Mouse (Mus musculus): ENCODE data around the gene Ctsd. TPM values are rescaled to one million over a fixed set of nuclear protein-coding genes. Genes with fewer than 3 reads are reported as not detected.
"Not testable (repeated sequence)": the region's sequence is repeated elsewhere in the genome, so short reads cannot be mapped to it uniquely, and the experiment has no call there.

The Ctsd gene
- polyA plus RNA-seq, 1 experiment from 2014 or later = 323 TPM

DNA sequence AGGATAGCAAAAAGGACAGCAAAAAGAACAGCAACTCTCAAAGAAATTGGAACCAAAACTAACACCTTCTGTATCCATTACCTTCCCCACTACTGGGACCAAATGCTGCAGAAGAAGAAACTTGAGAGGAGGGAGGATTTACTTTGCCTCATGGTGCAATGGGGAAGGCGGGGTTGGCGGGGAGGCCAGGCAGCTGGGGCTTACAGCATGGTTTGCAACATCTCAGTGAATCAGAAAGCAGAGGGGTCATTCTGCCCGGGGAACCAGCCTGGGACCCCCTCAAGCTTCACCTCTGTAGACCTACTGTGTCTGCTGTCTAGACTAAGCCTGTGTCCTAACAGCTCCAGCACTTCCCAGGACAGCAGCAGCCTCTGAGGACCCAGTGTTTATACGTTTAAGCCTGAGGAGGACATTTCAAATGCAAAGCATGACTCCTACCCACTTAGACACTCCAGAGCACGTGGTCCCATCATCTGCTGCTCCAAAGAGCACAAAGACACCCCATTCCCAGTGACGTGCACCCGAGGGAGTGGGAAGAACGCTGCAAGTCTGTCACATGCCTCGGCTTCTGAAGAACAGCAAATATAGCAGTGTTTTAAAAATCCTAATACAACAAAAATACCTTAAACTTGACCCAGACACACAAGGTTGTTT, 38.4 kb downstream of the Ctsd start:
- no peaks in the 10 kb centered on the region for H3K36me3 ChIP-seq
- WGBS = 28% methylated on average over 9 of the region's 9 CpGs
- H3K27ac ChIP-seq = peak overlapping the region; percentile 31; the same call in 1 of the 2 replicates
- H3K4me3 ChIP-seq (replicated peaks) = no peak overlapping the region
- no peak overlapping the region for H3K9ac ChIP-seq
- no peaks in the 10 kb centered on the region for H3K27me3 ChIP-seq (replicated peaks)
- 0 out of 2 replicates have a peak overlapping the region, but pooled peaks have one; percentile 13 for H3K4me2 ChIP-seq
- no peak for ATAC-seq (ENCODE audit: insufficient read depth, low FRiP score, low read depth)
- H3K4me1 ChIP-seq = peaks cover 4% of the 10 kb centered on the region; the same call in 1 of the 2 replicates
- H3K9me3 ChIP-seq = no peaks in the 10 kb centered on the region

DNA sequence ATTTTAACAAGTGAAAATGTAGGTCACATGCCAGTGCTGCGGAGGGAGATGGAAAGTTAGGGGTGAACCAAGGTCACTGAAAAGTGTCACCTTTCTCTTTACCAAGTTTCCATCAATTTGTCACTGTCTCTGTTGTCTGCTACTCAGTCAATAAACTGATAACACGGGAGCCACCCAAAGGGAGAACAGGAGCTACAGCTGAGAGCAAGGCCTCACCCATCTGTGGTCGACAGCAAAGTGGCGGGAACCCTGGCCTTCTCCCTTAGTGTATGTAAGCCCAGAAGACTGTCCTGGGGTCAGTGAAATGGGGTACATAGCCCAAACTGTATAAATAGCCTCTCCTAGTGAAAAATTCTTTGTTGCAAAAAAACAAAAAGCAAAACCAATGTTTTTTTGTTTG, 40.3 kb downstream of the Ctsd start:
- H3K27me3 ChIP-seq (replicated peaks) = no peaks in the 10 kb centered on the region
- no peak overlapping the region for H3K27ac ChIP-seq
- no peak overlapping the region for H3K9ac ChIP-seq
- peaks cover 4% of the 10 kb centered on the region; the same call in 1 of the 2 replicates for H3K4me1 ChIP-seq
- no peak overlapping the region for H3K4me3 ChIP-seq (replicated peaks)
- H3K36me3 ChIP-seq = no peaks in the 10 kb centered on the region
- 47% methylated on average over 4 of the region's 4 CpGs for whole genome bisulfite sequencing
- no peak overlapping the region for H3K4me2 ChIP-seq
- no peaks in the 10 kb centered on the region for H3K9me3 ChIP-seq
- ATAC-seq (ENCODE audit: insufficient read depth, low FRiP score, low read depth) = no peak

DNA sequence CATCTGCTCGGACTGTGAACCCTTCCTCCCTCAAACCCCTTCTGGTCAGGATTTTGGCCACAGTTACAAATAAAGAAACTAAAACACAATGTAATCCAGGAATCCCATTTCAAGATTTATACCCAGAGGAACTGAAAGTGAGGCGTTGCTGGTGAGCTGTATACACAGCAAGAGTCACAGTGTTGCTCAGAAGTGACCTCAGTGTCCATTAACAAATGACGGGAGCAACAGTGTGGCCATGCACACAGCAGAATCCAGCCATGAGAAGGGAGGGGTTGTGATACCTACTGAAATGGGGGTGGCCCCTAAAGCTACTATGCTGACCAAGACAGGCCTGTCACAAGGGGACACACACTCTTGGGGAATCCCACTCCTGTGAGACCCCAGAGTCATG, 45.6 kb downstream of the Ctsd start:
- 49% methylated on average over 3 of the region's 3 CpGs for whole genome bisulfite sequencing
- Histone ChIP-seq H3K27ac (peak overlapping the region; percentile 65), H3K4me2 (no peak overlapping the region), H3K9me3 (no peaks in the 10 kb centered on the region), H3K9ac (no peak overlapping the region), H3K4me1 (peaks cover 6% of the 10 kb centered on the region; the same call in 1 of the 2 replicates), H3K27me3 (replicated peaks) (no peaks in the 10 kb centered on the region), H3K36me3 (no peaks in the 10 kb centered on the region), H3K4me3 (replicated peaks) (no peak overlapping the region)
- ATAC-seq (ENCODE audit: insufficient read depth, low FRiP score, low read depth) = peak; percentile 24; the same call in 1 of the 2 replicates

DNA sequence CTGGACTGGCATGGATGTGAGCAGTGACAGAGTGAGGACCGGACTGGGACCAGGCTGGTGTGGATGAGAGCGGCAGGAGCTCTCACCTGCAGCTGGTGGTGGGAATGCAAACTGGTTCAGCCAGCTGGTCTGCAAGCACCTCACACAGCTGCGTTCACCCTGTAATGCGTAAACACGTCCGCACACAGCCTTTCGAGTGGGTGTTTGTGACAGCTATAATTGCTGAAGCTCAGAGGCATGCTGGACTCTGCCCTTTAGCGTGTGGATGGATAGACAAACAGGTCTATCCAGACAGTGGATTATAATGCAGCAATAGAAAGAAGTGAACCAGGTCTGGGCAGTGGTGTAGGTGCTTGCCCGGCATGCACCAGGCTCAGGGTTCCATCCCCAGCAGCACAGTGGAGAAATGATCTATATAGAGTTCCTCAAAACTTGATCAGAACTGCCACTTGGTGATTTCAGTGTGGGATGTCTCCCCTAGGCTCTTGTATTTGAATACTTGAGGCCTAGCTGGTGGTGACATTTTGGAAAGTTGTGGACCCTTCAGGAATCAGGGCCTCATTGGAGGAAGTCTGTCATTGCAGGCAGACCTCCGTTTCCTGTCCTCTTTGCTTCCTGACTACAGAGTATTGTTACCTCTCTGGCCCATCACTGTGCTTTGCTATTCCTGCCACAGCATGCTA, 46.1 kb downstream of the Ctsd start:
- WGBS = 49% methylated on average over 10 of the region's 10 CpGs
- Histone ChIP-seq H3K9ac (no peak overlapping the region), H3K4me3 (replicated peaks) (no peak overlapping the region), H3K36me3 (no peaks in the 10 kb centered on the region), H3K27me3 (replicated peaks) (no peaks in the 10 kb centered on the region), H3K27ac (peak overlapping the region; percentile 67), H3K9me3 (no peaks in the 10 kb centered on the region), H3K4me1 (peaks cover 6% of the 10 kb centered on the region; the same call in 1 of the 2 replicates), H3K4me2 (no peak overlapping the region)
- ATAC-seq (ENCODE audit: insufficient read depth, low FRiP score, low read depth) = peak; percentile 59; the same call in 1 of the 2 replicates

DNA sequence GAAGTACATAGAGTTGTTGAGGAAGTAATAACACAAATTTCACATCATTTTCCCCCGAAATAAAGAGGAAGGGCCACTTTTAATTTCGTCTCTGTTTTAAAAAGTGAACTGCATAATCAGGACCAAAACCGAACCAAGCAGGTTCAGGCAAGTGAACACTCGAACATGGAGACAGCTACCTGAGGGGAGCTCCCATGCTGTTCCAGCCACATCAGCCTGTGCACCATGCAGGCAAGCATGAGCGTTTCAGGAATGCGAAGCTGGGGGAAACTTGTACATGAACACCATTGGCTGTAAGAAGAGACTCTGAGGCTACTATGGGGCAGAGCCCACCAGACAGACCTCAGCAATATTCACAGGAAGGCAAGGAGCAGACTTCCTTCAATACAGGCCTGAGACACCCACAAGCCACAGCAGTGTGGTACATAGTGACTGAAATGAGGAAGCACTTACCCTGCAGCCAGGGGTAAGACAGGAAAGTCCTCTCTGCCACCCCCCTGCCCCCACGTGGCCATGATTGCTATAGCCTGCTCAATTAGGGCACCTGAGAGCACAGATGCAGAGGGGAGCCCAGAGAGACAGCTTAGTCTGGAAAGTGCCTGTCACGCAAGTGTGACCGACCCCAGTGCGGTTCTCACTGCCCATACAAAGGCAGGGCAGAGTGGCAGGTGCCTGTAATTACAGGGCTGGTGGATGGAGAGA, 47.4 kb downstream of the Ctsd start:
- peaks cover 6% of the 10 kb centered on the region; the same call in 1 of the 2 replicates for H3K4me1 ChIP-seq
- H3K9me3 ChIP-seq = no peaks in the 10 kb centered on the region
- H3K36me3 ChIP-seq = no peaks in the 10 kb centered on the region
- WGBS = 55% methylated on average over 10 of the region's 10 CpGs
- H3K27ac ChIP-seq = peak overlapping the region; percentile 22; the same call in 1 of the 2 replicates
- no peak overlapping the region for H3K9ac ChIP-seq
- no peak overlapping the region; the same call in 1 of the 2 replicates for H3K4me2 ChIP-seq
- no peaks in the 10 kb centered on the region for H3K27me3 ChIP-seq (replicated peaks)
- ATAC-seq (ENCODE audit: insufficient read depth, low FRiP score, low read depth) = peak; percentile 21; the same call in 1 of the 2 replicates
- no peak overlapping the region for H3K4me3 ChIP-seq (replicated peaks)

DNA sequence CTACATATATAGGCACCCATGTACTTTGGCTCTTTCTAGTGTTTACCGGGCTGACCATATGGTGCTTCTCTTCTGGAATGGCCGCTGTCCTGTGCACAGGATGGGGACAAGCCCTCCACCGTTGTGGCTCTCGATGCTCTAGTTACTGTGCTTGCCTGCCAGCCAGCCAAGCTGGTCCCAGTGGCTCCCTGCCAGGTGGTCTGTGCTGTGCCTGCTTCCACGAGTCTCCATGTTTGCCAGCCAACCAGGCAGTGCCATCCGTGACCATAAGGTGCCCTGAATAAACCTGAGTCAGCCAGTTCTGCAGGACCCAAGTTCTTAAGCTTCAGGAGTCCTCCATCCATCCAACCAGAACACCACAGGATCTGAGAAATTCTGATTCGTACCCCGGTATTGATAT, 52.7 kb downstream of the Ctsd start:
- ATAC-seq (ENCODE audit: insufficient read depth, low FRiP score, low read depth) = no peak
- no peak overlapping the region for H3K27ac ChIP-seq

DNA sequence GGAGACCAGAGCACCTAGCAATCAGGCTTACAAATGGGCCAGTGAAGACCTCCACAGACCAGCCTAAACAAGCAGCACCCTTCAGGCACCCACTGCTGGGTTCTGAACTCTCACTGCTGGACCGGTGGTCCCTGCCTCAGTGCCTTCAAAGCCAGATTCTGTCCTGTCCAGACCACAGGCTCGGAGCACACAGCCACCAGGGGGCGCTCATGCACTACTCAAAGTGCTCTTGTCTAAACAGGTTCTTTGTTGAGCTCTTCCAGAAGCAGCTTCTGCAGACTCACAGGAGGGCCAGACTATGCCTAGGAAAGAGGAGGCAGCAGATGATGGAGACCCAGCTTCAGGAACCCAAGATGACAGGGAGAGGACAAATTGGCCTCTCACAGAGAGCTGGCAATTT, 53.6 kb downstream of the Ctsd start:
- Histone ChIP-seq H3K36me3 (no peaks in the 10 kb centered on the region), H3K27ac (no peak overlapping the region), H3K4me3 (replicated peaks) (no peak overlapping the region), H3K9me3 (no peaks in the 10 kb centered on the region), H3K27me3 (replicated peaks) (no peaks in the 10 kb centered on the region), H3K4me2 (no peak overlapping the region), H3K9ac (no peak overlapping the region), H3K4me1 (peaks cover 21% of the 10 kb centered on the region; the same call in 1 of the 2 replicates)
- ATAC-seq (ENCODE audit: insufficient read depth, low FRiP score, low read depth) = peak; percentile 72; the same call in 1 of the 2 replicates
- WGBS = 4% methylated on average over 3 of the region's 3 CpGs

More for the DNA sequence above, 52.7 kb downstream of the Ctsd start:
- Histone ChIP-seq H3K9ac (no peak overlapping the region), H3K9me3 (no peaks in the 10 kb centered on the region), H3K4me1 (peaks cover 13% of the 10 kb centered on the region; the same call in 1 of the 2 replicates), H3K27me3 (replicated peaks) (no peaks in the 10 kb centered on the region), H3K4me2 (no peak overlapping the region), H3K36me3 (no peaks in the 10 kb centered on the region), H3K4me3 (replicated peaks) (no peak overlapping the region)
- WGBS = 88% methylated on average over 8 of the region's 8 CpGs

DNA sequence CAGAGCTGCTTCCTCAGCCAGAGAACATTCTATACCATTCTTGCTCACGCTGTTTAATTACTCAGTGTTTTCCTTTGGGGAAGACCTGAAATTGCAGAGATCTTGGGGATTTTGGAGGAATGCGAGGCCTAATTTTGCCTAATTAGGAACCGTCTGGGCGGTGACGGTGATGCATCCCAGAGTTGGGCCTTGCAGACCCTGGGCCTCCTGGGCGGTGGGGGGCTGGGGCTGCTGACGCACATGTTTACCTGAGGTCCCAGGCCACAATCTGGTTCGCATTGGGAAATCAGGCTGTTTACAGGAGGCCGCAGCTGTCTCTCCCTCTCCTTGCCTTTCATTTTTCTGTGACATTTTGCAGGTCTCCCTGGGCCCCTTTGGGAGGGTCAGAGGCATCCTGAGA, 55.1 kb downstream of the Ctsd start:
- ATAC-seq (ENCODE audit: insufficient read depth, low FRiP score, low read depth); H3K36me3 ChIP-seq; H3K27me3 ChIP-seq (replicated peaks); H3K4me3 ChIP-seq (replicated peaks); H3K9ac ChIP-seq; H3K4me2 ChIP-seq; H3K9me3 ChIP-seq: not testable (repeated sequence)
- WGBS = 63% methylated on average over 6 of the region's 9 CpGs
- peaks cover 27% of the 10 kb centered on the region; the same call in 1 of the 2 replicates for H3K4me1 ChIP-seq
- peak overlapping the region; percentile 54; the same call in 1 of the 2 replicates for H3K27ac ChIP-seq

DNA sequence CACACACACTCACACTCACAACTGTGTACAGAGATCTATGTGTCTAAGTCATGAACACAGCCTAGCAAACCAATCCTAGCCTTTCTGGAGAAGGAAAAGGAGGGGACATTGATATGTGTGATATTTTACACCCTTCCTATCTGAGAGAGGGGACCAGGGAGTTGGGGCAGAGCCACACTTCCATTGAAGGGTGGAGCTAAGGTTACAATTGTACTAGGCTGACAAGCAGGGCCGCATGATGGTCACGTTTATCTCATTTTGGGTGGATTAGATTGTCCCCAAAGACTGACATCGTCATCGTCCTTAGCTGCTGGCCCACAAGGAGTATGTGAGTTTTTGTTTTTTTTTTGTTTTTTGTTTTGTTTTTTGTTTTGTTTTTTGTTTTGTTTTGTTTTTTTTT, 56.6 kb downstream of the Ctsd start:
- Histone ChIP-seq H3K4me2 (no peak overlapping the region), H3K27ac (peak overlapping the region; percentile 63; the same call in 1 of the 2 replicates), H3K36me3 (no peaks in the 10 kb centered on the region), H3K27me3 (replicated peaks) (no peaks in the 10 kb centered on the region), H3K9me3 (no peaks in the 10 kb centered on the region), H3K9ac (no peak overlapping the region), H3K4me3 (replicated peaks) (no peak overlapping the region), H3K4me1 (peaks cover 33% of the 10 kb centered on the region)
- no peak for ATAC-seq (ENCODE audit: insufficient read depth, low FRiP score, low read depth)
- 85% methylated on average over 4 of the region's 4 CpGs for WGBS

DNA sequence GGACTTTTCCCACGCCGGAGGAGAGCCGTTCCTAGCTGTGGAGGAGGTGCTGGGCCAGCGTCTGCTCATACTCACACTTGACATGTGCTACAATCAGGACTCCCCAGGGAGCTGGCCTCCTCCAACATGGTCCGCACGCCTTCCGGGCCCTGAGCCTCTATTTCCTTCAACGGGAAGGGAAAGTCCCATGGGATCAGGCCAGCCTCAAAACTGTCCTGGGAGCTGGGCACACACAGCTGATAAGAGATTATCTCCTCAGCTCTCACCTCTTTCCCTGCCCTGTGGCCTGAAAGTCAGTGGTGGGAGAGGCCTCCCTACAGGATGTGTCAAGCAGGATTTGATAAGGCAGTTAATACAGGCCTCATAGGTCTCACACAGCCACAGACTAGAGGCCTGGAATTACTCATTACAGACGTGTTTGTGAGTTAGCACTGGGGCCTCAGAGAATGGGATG, 57.5 kb downstream of the Ctsd start:
- H3K27me3 ChIP-seq (replicated peaks) = no peaks in the 10 kb centered on the region
- H3K27ac ChIP-seq = peak overlapping the region; percentile 63
- no peak overlapping the region for H3K4me3 ChIP-seq (replicated peaks)
- no peaks in the 10 kb centered on the region for H3K9me3 ChIP-seq
- no peak overlapping the region for H3K4me2 ChIP-seq
- no peak overlapping the region for H3K9ac ChIP-seq
- H3K4me1 ChIP-seq = peaks cover 33% of the 10 kb centered on the region
- ATAC-seq (ENCODE audit: insufficient read depth, low FRiP score, low read depth) = peak; percentile 64
- no peaks in the 10 kb centered on the region for H3K36me3 ChIP-seq
- 28% methylated on average over 9 of the region's 9 CpGs for WGBS

DNA sequence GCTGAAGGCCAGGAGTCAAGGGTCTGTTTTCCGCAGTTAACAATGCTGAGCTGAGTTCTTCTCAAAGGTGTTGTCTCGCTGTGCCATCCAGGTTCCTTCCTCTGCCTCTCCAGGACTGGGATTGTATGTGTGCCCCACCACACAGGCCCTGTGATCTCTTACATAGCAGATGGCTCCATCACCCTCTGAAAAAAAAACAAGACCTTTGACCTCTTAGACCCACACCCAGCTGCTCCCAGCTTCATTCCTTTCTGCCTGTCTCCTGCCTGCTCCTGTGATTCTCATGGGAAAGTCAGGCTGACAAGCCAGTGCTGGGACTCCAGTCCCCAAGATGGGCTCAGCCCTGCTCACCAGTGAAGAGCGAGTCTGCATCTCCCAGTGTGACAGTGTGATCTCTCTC, 59.3 kb downstream of the Ctsd start:
- H3K27me3 ChIP-seq (replicated peaks) = no peaks in the 10 kb centered on the region
- no peak overlapping the region for H3K9ac ChIP-seq
- H3K9me3 ChIP-seq = no peaks in the 10 kb centered on the region
- peak overlapping the region; percentile 79; the same call in 1 of the 2 replicates for H3K27ac ChIP-seq
- no peaks in the 10 kb centered on the region for H3K36me3 ChIP-seq
- no peak overlapping the region for H3K4me3 ChIP-seq (replicated peaks)
- H3K4me1 ChIP-seq = peaks cover 29% of the 10 kb centered on the region
- no peak for ATAC-seq (ENCODE audit: insufficient read depth, low FRiP score, low read depth)
- 73% methylated on average over 3 of the region's 3 CpGs for WGBS
- H3K4me2 ChIP-seq = no peak overlapping the region
